Mouse (Mus musculus) myocyte (in vitro differentiated cells): ENCODE results near the gene Jagn1.

Experiments used
- CEBPB ChIP-seq: IDR thresholded peaks from 2 replicates; pipeline ENCODE4 v1.6.1; 2011; ENCODE audit warnings: mild to moderate bottlenecking, moderate library complexity; ENCODE audit not compliant: poor library complexity, insufficient read depth, severe bottlenecking
- MAX ChIP-seq: IDR thresholded peaks from one replicate; pipeline ENCODE4 v1.6.1; 2011; ENCODE audit warnings: low read depth, mild to moderate bottlenecking, control low read depth
- POLR2A ChIP-seq: IDR thresholded peaks from one replicate; pipeline ENCODE4 v1.6.1; 2011; ENCODE audit warnings: low read depth, mild to moderate bottlenecking, control low read depth, moderate library complexity; ENCODE audit not compliant: insufficient read length
- TCF12 ChIP-seq: IDR thresholded peaks from one replicate; pipeline ENCODE4 v1.6.1; 2011; ENCODE audit warnings: mild to moderate bottlenecking, control low read depth; ENCODE audit not compliant: poor library complexity, insufficient read depth, severe bottlenecking
- USF1 ChIP-seq: IDR thresholded peaks from one replicate; pipeline ENCODE4 v1.6.1; 2011; ENCODE audit warnings: low read depth, mild to moderate bottlenecking, control low read depth, moderate library complexity

DNA sequence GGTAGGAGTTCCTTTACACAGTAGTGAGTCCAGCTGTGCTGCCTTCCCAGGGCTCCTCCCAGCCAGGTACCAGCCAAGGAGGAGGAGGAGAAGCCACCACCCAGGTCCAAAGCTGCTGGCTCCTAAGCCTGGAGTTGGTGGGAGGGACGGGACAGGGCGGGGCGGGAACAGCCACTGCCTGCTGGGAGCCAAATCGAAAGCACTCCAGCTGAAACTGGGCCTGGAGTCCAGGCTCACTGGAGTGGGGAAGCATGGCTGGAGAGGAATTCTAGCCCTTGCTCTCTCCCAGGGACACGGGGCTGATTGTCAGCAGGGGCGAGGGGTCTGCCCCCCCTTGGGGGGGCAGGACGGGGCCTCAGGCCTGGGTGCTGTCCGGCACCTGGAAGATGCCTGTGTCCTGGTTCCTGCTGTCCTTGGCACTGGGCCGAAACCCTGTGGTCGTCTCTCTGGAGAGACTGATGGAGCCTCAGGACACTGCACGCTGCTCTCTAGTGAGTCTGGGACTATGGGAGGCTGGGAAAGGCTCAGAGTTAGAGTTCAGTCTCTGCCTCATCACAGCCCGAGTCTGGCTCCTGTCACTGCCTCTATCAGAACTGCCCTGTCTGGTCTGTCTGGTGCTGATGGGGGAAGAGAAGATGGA, 29.0 kb downstream of the Jagn1 start, which contains the start of gene Il17rc:
- TF ChIP-seq POLR2A (peak; percentile 85), USF1 (no peak), CEBPB (no peak), TCF12 (no peak), MAX (no peak)
